Mouse (Mus musculus): ENCODE measurements at regions not wholly inside any gene's neighbourhood (a gene's known extent, or its start where the extent isn't known, plus 50 kb on each side); places are given as distances from the start of the nearest gene placed in this dataset.

DNA sequence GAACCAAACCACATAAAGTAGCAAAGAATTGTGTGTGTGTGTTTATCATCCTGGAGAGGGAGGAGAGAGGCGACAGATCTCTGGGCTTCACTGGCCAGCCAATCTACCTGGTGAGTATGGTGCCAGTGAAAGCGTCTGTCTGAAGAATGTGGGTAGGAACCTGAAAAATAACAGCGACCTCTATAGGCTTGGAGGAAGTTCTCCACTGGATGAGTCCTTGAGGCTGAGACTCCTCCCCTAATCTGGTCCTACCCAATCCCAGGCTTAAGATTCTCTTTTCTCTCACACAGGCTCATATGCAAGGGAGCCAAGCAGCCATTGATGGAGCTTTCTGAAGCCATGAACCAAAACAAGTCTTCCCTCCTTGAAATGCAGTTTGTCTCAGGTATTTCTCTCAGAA, 283.2 kb downstream of the Gm11011 start:
- TF ChIP-seq POLR2A (IDR thresholded peaks at IDR 0.05; ENCODE audit: low read depth, low read length) = no peak
- no peak for TF ChIP-seq CTCF (IDR thresholded peaks at IDR 0.05; ENCODE audit: extremely low read depth, insufficient read length, insufficient replicate concordance, low read depth, low read length)
- Histone ChIP-seq H3K4me3 (ENCODE audit: low read depth, low read length) (no peak overlapping the region), H3K4me1 (ENCODE audit: control insufficient read depth, insufficient read depth, insufficient read length, low read length) (no peaks in the 10 kb centered on the region), H3K27me3 (ENCODE audit: control insufficient read depth, insufficient read depth, low read length) (no peaks in the 10 kb centered on the region), H3K27ac (ENCODE audit: insufficient read depth, low read depth, low read length) (no peak overlapping the region), H3K36me3 (ENCODE audit: control insufficient read depth, insufficient read depth, low read length) (no peaks in the 10 kb centered on the region)
- WGBS = 84% methylated on average over 3 of the region's 3 CpGs

GRCm38 (mm10) chr2:169300966-169301365, 286.6 kb downstream of the Gm11011 start:
- no peaks in the 10 kb centered on the region for H3K27me3 ChIP-seq (ENCODE audit: control insufficient read depth, insufficient read depth, low read length)
- no peaks in the 10 kb centered on the region for H3K4me1 ChIP-seq (ENCODE audit: control insufficient read depth, insufficient read depth, insufficient read length, low read length)
- no peaks in the 10 kb centered on the region for H3K36me3 ChIP-seq (ENCODE audit: control insufficient read depth, insufficient read depth, low read length)
- no peak overlapping the region for H3K4me3 ChIP-seq (ENCODE audit: low read depth, low read length)
- H3K27ac ChIP-seq (ENCODE audit: insufficient read depth, low read depth, low read length) = no peak overlapping the region
- TF ChIP-seq CTCF (IDR thresholded peaks at IDR 0.05; ENCODE audit: extremely low read depth, insufficient read length, insufficient replicate concordance, low read depth, low read length) = no peak
- no peak for TF ChIP-seq POLR2A (IDR thresholded peaks at IDR 0.05; ENCODE audit: low read depth, low read length)
- WGBS = 90% methylated on average over 4 of the region's 4 CpGs

- Histone ChIP-seq H3K27ac (ENCODE audit: insufficient read depth, low read depth, low read length) (no peak overlapping the region), H3K4me3 (ENCODE audit: low read depth, low read length) (no peak overlapping the region), H3K36me3 (ENCODE audit: control insufficient read depth, insufficient read depth, low read length) (no peaks in the 10 kb centered on the region), H3K4me1 (ENCODE audit: control insufficient read depth, insufficient read depth, insufficient read length, low read length) (no peaks in the 10 kb centered on the region), H3K27me3 (ENCODE audit: control insufficient read depth, insufficient read depth, low read length) (no peaks in the 10 kb centered on the region)
- TF ChIP-seq POLR2A (IDR thresholded peaks at IDR 0.05; ENCODE audit: low read depth, low read length) (no peak), CTCF (IDR thresholded peaks at IDR 0.05; ENCODE audit: extremely low read depth, insufficient read length, insufficient replicate concordance, low read depth, low read length) (no peak)
- 88% methylated on average over 8 of the region's 8 CpGs for WGBS
Measured at GRCm38 (mm10) chr2:169300411-169300810, 287.1 kb downstream of the Gm11011 start.

- H3K27ac ChIP-seq (ENCODE audit: insufficient read depth, low read depth, low read length) = no peak overlapping the region
- no peaks in the 10 kb centered on the region for H3K27me3 ChIP-seq (ENCODE audit: control insufficient read depth, insufficient read depth, low read length)
- TF ChIP-seq CTCF (IDR thresholded peaks at IDR 0.05; ENCODE audit: extremely low read depth, insufficient read length, insufficient replicate concordance, low read depth, low read length) (no peak), POLR2A (IDR thresholded peaks at IDR 0.05; ENCODE audit: low read depth, low read length) (no peak)
- no peaks in the 10 kb centered on the region for H3K4me1 ChIP-seq (ENCODE audit: control insufficient read depth, insufficient read depth, insufficient read length, low read length)
- WGBS = 26% methylated on average over 21 of the region's 21 CpGs
- H3K36me3 ChIP-seq (ENCODE audit: control insufficient read depth, insufficient read depth, low read length) = no peaks in the 10 kb centered on the region
- H3K4me3 ChIP-seq (ENCODE audit: low read depth, low read length) = no peak overlapping the region
Measured at GRCm38 (mm10) chr2:169297841-169298627, 289.5 kb downstream of the Gm11011 start.

- no peak overlapping the region for H3K27ac ChIP-seq (ENCODE audit: insufficient read depth, low read depth, low read length)
- TF ChIP-seq POLR2A (IDR thresholded peaks at IDR 0.05; ENCODE audit: low read depth, low read length) = no peak
- WGBS = 43% methylated on average over 4 of the region's 4 CpGs
- no peaks in the 10 kb centered on the region for H3K27me3 ChIP-seq (ENCODE audit: control insufficient read depth, insufficient read depth, low read length)
- no peaks in the 10 kb centered on the region for H3K36me3 ChIP-seq (ENCODE audit: control insufficient read depth, insufficient read depth, low read length)
- no peak overlapping the region for H3K4me3 ChIP-seq (ENCODE audit: low read depth, low read length)
- no peaks in the 10 kb centered on the region for H3K4me1 ChIP-seq (ENCODE audit: control insufficient read depth, insufficient read depth, insufficient read length, low read length)
Measured at GRCm38 (mm10) chr2:169297226-169297625, 290.3 kb downstream of the Gm11011 start.

- no peak overlapping the region for H3K27ac ChIP-seq (ENCODE audit: insufficient read depth, low read depth, low read length)
- H3K36me3 ChIP-seq (ENCODE audit: control insufficient read depth, insufficient read depth, low read length) = no peaks in the 10 kb centered on the region
- TF ChIP-seq CTCF (IDR thresholded peaks at IDR 0.05; ENCODE audit: extremely low read depth, insufficient read length, insufficient replicate concordance, low read depth, low read length) (no peak), POLR2A (IDR thresholded peaks at IDR 0.05; ENCODE audit: low read depth, low read length) (no peak)
- H3K4me1 ChIP-seq (ENCODE audit: control insufficient read depth, insufficient read depth, insufficient read length, low read length) = no peaks in the 10 kb centered on the region
- H3K27me3 ChIP-seq (ENCODE audit: control insufficient read depth, insufficient read depth, low read length) = no peaks in the 10 kb centered on the region
- WGBS = 58% methylated on average over 3 of the region's 3 CpGs
- H3K4me3 ChIP-seq (ENCODE audit: low read depth, low read length) = no peak overlapping the region
Measured at GRCm38 (mm10) chr2:169293351-169293750, 294.2 kb downstream of the Gm11011 start.

DNA sequence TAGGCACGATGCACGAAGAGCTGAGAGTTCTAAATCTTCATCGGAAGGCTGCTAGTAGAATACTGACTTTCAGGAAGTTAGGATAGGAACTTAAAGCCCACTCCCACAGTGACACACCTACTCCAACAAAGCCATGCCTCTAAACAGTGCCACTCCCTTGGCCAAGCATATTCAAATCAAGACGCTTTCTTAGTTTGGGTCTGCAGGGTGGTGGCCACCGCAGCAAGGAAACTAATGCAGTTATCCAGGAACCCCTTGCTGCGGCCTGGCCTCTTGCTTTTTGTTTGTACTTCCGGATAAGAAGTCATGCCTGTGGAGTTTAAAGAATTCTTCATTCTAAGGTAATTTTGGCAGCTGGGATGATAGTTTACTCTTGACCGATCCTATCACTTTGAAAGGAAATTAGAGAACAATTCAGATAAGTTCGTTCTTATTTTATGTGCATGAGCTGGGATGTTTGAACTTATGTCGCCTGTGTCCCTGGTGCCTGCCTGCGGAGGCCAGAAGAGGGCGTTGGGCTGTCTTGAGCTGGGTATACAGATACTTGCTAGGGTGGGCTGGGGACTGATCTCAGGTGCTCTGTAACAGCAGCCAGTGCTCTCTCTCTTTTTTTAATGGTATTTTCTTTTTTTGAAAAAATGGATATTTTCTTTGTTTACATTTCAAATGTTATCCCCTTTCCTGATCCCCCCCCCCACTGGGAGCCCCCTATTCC, 298.5 kb downstream of the Gm11011 start:
- H3K36me3 ChIP-seq (ENCODE audit: control insufficient read depth, insufficient read depth, low read length) = no peaks in the 10 kb centered on the region
- 83% methylated on average over 12 of the region's 12 CpGs for WGBS
- no peaks in the 10 kb centered on the region for H3K4me1 ChIP-seq (ENCODE audit: control insufficient read depth, insufficient read depth, insufficient read length, low read length)
- no peak overlapping the region for H3K27ac ChIP-seq (ENCODE audit: insufficient read depth, low read depth, low read length)
- TF ChIP-seq POLR2A (IDR thresholded peaks at IDR 0.05; ENCODE audit: low read depth, low read length) = no peak
- no peak for TF ChIP-seq CTCF (IDR thresholded peaks at IDR 0.05; ENCODE audit: extremely low read depth, insufficient read length, insufficient replicate concordance, low read depth, low read length)
- no peak overlapping the region for H3K4me3 ChIP-seq (ENCODE audit: low read depth, low read length)
- H3K27me3 ChIP-seq (ENCODE audit: control insufficient read depth, insufficient read depth, low read length) = no peaks in the 10 kb centered on the region

Measured in small intestine, adult 2 months (tissue).